Mouse (Mus musculus) urinary bladder, postnatal 25 days (tissue): ENCODE results near the gene A630095N17Rik.

ENCODE experiments used
- DNase-seq: peaks from one replicate; pipeline ENCODE4 v3.0.0; 2022; ENCODE audit warnings: low spot score

The A630095N17Rik gene

DNA sequence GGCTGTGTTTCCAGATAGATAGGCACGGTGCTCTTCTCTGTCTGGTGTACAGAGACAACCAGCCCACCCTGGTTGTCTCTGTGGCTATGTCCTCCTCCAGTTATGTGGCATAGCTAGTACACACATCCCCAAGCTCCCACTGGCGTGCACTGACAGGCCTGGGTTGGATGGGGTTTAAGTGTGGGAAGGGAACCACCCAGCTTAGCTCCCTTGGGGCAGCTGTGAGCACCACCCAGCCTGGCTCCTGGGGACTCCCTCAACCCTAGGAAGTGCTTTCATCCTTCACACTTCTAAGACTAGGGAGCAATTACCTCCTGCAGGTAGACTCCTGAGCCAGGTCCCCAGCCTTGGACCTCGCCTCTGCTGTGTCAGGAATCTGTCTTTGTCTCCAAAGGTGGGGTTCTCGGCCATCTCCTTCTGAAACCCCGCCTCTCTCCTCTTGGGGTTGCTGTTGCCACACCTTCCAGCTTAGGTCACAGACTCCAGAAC lies at the start of gene A630095N17Rik:
A630095N17Rik (minus strand) TSS at position 439 of the 489 bp plus-strand sequence.
- DNase-seq, result no peak

DNA sequence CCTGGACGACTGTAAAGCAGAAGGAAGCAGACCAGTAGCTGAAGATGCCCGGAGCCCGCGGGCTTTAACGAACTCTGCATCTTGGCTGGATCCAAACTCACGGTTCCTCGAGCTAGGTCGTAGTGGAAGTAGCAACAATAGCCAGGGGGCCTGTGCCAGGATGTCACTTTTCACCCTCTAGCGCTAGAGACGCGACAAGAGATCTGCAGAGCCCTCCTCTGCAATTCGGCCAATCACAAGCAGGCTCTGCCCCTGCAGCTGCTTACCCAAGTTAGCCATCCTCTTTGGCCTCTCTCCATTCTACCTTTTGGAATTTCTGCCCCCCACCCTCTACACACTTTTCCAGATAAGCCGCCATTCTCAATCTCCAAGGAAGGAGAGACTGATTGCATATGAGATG lies 46.3 kb upstream of the A630095N17Rik start, which contains the start of gene Resp18:
Resp18 (minus strand) TSS at position 188 of the 400 bp plus-strand sequence.
- DNase-seq, result no peak

DNA sequence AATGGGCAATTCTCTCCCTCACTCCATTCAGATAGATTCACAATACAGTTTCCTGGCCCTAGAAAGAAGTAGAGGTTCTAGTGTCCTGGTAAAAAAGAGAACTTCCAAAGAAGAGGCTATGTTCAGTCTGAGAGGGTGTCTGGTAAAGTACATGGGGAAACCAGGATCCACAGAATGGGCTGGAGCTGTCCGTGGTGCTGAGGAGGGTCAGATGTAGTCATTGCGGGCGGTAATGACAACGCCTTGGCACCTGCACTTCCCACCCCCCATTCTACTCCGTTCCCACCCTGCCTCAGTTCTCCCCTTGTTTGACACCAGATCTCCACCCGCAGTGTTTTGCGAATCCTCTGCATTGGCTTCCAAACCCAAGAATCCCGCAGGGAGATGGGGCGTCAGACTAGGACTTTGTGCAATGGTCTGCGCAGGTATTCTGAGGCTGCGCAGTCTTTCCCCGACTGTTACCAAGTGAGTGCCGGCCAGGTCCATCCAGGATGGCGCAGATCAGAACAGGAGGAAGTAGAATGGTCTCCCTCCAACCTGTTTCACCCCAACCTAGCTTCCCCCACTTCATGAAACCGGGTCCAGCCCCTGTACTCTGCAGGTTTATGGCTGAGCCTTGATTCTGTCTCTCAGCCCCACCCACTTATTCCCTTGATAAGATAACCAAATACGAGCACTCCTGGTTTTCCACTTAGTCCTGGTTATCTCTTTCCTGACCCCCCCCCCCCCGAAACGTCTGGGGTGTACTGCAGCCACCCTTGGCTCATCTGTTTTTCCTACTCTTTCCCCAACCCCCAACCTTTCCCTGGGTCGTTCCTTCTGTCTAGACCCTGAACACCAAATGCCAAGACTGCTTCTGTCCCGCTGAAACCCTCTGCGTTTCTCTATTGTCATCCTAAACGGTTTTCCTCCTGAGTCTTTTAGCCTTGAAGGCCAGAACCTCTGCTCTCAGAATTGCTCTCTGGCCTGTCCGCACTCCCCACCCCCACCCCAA lies 45.6 kb upstream of the A630095N17Rik start:
- DNase-seq, result peak; percentile 61

DNA sequence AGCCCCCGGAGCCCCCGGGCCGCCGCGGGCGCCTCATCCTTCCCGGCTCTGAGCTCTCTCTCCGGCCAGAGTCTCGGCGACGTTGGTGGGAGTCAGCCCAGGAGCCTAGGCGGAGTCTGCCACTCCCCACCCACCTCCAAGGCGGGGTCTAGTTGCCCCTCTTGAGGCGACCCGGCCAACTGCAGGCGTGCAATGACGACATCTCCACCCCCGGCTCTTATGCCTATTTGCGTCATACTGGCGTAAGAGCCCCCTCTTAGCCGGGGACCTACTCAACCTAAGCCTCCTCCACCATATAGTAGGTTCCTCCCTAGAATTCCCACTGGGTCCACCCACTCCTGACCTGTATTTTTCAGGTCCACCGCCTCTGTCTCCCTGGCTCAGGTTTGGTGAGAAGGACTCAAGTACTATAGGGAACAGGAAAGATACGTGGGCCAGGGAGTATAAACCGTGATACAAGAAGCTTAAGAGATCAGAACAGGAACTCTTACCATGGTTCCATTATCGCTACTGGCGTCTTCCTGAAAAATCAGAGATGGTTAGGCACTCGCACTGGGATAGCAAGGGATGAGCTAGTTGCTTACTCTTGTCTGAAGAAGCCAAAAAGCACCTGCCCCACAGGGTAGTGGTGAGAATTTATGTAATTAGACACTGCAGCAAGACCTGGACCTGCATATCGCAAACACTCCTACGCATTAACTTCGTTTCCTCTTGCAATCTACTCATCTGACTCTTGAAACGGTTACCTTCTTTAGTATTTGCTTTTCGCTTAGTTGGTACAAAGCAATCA lies 32.4 kb upstream of the A630095N17Rik start, which contains the start of gene Ptprn:
Ptprn (minus strand) TSS at position 412 of the 790 bp plus-strand sequence.
- DNase-seq, result no peak

DNA sequence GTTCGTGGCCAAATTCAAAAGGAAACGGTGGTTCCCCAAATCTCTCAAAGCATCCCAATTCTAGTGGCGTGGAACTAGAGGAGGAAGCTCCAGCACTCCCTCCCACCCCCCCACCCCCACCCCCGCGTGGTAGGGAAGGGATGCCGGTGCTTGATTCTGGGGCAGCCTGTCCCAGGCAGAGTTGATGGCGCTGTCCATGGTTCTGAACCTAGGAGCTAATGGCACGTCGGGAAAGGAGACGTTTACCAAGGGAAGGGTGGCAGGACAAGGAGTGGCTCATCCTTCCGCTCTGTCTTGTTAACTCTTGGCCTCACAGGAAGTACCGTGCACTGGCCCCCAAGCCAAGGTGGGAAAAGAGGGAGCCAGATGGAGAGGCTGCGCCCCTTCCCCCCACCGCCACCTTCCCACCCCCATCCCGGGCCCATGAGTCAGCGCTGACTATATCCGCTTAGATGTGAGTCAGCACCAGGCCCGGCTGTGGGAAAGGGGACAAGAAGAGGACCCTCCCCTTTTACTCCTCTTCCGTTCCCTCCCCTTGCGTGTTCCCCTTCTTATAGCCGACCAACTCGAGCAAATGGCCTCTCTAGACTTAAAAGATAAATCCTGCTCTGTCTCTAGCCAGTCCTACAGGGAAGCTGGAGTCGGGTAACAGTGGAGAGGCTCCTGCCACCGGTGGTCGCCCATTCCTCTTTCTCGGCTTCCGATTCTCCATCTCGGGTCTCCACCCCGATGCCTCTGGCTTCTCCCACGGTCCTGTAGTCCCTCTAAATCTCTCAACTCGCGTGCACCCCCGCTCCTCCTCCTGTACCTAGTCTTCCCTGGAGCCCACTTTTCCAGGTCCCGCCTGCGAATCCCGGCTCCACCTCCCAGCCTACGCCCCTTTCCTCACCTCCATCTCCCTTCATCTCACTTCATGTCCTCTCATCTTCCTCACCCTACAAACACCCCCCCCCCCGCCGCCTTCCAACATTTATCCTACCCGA lies 31.4 kb upstream of the A630095N17Rik start:
- peak; percentile 75 for DNase-seq

DNA sequence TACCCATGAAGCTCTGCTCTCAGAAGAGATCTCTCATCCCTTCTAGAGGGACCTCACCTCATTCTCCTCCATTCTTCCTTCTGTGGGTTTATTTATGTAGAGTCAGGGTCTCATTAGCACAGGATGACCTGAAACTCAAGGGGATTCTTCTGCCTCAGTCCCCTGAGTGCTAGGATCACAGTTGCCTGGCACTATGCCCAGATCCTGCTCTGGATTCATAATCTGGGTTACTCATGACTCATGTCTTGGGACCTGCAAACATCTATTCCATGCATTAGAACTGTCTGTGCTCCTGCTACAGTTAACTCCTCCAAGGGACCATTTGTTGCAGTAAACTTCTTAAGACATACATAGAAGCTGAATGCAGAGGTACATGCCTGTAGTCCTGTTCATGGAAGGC lies 29.4 kb upstream of the A630095N17Rik start:
- no peak for DNase-seq

DNA sequence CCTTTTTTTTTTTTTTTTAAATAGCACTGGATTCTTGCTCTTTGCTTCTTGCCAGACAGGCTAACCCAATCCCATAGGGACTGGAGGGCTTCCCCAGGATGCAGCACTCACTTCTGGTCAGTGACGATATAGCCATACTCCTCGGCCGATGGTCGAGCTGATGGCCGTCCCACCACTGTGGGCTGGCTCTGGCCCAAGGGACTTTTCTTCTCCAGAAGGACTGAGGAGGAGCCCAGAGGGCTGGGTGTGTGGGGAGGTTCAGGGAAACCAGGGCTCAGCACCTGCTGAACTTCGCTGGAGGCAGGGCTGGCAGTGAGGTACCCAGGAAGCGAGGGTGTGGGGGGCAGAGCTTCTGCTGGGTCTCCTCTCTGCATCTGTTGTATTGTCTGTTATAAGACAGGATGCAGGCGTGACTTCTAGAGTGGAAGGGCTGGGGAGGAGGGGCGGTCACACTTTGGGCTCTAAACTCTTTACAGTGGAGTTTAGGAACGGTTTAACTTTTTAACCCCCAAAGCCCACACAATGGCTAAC lies 23.7 kb upstream of the A630095N17Rik start:
- no peak for DNase-seq

DNA sequence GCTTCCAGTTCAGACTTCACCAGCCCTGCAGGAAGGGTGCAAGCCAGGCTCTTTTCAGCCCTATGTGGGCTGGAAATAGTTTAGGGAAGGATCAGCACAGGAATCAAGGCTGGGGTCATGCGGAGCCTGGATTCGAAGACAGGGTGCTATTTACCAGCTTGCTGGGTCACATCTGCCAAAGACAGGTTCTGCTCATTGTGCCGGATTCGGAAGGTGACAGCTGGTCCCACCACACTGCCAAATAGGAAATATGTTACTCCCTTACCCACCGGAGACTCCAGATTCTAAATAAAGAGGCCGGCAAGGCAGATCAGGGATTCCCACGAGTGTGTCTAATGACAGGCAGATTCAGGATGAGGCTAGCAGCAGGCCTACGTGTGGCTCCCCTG lies 22.7 kb upstream of the A630095N17Rik start:
- DNase-seq, result no peak

DNA sequence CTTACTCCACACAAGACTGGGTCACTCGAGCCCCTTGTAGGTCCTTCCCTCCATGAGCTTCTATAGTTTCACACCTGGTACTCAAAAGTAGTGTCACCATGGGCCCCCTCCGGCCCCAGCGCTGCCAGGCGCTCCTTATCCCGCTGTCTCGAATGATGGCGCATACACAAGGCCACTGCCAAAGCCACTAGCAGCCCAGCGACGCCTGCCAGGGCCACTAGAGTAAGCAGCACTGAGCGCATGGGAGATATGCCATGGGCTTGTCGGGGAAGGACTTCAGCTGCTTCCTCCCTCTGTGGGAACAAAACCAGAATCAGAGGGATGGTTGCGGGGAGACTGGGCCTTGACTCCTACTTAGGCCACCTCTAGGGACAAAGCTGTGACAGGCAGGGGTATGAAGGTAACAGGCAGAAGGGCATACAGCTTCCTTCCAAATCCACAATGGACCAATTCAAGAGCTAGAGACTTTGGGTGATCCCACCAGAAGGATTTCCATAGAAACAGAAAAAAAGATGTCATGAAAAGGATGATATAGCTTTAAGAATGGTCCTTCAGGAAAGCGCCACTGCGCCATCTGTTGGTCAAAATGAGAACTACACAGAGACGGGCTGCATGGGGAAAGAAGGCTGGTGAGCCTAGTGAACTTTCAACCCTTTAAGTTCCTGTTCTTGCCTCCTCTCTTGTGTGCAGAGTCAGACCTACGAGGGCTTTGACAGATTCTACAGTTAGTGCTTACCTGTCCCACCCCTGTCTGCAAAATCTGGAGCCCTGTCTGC lies 22.1 kb upstream of the A630095N17Rik start:
- DNase-seq, result peak; percentile 84

DNA sequence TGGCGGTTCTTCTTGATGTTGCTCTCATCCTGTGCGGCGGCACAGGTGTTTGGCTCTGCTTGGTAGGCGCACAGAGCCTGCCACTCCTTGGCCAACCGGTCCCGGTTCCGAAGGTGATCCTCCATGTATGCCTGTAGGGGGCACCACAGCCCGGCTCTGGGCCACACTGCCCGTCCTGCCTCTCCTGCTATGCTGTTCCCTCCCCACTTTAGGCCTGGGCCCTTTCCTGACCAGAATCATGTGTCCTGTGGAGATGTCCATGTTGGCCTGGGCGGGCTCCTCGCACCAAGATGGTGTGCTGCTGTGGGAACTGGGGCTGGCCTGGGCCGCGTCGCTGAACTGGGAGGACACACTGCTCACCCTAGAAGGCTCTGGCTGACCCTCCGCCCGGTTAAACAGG lies 21.1 kb upstream of the A630095N17Rik start:
- DNase-seq, result no peak

DNA sequence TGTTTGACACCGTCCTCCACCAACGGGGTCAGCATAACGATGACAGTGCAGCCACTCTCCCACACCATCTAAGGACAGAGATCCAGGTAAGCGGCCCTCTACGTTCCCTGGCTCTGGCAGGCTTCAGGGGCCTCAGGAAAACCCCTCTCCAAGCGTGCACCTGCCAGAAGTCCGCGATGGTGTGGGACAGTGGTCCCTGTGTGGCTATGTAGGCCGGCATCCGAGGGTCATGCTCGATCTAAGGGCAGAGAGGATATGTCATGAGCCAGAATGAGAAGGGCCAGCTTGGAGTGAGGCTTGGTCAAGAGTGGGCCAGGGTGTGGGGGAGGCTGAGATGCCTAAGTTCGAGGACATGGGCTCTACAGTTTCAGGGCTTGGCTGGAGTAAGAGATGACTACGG lies 20.4 kb upstream of the A630095N17Rik start:
- DNase-seq, result no peak

DNA sequence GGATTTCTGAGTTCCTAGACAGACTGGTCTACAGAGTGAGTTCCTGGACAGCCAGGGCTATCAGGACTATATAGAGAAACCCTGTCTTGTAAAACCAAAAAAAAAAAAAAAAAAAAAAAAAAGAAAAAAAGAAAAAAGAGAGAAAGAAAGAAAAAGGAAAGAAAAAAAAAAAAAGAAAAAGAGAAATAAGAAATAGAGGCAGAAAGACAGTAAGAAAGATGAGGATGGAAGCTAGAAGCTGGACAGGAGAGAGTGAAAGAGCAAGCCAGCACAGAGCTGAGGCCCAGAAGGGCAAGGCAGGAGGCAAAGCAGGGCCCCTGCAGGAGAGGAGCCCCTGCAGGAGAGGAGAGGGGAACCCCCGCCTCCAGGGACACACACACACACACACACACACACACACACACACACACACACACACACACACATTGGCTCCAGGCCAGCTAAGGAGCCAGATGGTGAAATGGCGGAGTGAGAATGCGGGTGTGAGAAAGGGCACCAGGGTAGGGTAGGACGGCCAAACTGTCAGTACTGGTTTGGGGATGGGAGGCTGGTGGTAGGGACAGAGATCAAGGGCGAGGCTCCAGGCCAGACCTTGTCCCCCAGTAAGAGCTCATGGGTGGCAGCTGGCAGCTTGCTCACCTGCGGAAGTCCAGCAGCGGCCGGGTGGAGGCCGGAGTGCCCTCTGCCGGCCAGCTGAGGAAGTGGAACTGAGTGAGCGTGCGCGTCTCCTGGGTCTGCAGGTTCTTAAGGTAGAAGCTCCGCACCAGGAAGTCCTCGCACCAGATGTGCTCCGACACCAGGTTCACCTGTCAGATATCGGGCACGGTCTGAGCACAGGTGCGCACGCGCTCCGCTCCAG lies 19.4 kb upstream of the A630095N17Rik start:
- peak; percentile 76 for DNase-seq

DNA sequence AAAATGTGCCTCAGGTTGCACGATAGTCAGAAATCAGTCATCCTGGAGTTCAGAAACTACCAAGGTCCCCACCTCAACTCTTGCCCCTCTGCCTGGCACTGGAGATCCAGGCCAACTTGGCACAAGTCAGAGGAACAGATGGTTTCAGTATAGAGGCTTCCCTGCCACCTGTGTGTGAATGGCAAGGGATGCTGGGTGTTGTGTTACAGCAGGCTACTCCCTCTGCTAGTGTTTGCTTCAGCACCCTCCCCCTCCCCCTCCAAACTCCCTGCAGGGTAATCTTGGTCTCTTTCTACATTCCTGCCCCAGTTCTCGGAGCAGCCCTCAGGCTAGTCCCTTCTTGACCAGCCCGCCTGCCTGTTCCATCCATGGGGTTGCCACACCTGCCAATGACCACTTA lies 18.6 kb upstream of the A630095N17Rik start:
- no peak for DNase-seq

DNA sequence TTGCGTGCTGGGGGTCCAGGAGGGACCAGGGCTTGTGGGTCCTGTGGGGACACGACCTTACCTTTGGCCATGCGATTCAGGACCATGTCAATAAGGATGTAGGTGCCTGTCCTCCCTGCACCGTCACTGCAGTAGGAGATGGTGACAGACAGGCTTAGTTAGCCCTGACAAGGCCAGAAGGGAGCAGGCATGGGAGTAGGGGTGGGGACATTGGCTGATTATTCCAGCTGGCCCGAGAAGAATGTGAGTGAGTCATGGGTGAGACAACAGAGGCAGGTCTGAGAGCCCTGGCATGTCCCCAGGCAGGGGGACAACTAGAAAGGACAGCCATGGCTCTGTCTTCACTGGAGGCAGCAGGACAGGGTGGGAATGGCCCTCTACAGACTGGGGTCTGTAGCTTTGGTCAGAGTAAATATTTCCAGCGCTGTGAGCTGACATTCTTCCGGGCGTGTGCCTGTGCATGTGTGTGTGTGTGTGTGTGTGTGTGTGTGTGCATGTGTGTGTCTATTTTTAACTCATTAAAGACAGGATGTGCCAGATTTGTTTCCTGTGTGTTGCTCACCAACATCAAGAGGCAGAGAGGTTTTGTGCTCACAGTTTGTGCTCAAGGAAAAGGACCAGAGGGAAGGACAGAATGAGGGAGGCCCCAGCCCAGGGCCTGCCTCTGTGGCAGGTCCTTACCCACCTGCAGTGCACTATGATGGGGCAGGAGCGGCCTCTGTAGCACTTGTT lies 16.3 kb upstream of the A630095N17Rik start:
- peak; percentile 33 for DNase-seq

DNA sequence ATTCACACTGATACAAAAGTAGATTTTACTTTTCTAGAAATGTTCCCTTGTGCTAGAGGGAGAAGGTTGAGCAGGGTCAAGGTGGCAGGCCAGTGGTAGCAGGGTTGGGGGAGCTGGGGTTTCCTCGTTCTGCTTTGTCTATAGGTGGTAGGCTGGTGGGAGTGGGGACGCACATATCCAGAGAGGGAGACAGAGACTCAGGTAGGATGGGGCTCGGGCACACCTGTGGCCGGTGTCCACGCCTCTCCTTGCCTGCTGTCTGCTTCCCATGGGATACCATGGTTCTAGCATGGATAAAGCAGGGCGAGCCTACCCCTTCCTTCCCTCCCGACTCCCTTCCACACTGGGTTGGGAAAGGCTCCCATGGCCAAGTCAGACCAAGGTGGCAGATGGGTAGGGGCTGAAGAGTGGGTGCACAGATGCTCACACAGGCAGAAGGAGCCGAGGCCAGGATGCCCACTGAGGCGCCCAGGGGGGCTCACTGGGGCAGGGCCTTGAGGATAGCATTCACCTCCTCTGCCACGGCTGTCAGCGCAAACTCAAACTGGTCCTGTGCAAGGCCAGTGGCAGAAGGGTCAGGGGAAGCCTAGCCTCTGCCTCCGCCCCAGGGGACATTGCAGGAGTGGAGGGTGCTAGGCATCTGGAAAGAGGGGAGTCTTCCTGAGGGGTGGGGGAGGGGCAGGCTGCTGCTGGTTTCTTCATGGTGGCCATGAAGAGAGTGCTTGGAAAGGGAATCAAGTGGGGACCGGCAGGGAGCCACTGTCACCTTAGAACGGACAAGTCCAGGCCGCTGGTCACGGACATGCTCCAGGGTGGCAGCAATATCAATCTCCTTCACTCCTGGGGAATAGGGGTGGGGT lies 15.4 kb upstream of the A630095N17Rik start:
- DNase-seq, result no peak

DNA sequence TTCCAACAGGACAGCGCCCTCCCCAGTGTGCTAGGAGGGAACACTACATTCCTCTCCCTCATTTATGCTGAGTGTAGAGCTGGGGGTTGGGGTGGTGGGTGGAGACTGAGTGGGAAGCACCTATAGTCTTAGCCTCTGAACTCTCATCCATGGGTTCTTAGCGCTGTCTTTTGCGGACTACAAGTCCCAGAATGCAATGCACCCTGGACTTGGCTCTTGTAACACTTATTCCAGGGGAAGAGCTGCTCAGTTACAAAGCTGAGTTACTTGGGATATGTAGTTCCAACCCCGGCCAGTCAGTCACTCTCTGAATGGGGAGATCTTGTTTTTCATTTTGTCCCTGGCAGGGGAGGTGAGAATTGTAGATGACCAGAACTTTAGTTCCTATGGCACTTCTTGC lies 12.9 kb upstream of the A630095N17Rik start:
- no peak for DNase-seq

DNA sequence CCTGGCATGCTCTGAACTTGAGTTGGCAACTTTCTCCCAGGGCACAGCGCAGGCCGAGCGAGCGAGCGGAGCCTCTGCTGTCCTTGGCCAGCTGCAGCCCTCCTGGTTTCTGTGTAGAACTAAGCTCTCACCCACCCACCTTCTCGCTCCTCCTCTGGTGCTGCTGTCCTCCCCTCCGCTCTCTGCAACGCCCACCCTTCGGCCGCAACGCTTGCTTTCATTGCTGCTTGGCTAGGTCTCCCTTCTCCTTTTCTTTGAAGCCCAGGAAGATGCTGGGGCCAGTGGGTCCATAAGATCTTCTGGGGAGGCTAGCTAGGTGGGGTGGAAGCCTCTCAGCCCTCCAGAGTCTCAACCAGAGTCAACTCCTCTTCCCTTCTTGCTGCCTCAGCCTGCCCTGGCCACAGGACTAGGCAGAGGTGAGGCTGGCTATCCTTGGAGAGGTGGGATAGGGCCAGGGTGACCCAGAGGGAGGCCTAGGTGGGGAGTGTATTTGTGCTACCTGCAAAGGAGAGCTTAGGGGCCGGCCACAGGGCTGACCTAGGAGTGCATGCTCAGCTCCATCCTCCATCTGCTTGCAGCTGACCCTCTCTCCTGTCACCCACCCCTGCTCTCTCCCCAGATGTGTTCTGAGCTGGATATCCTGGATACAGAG lies 12.4 kb upstream of the A630095N17Rik start:
- no peak for DNase-seq
